Mouse (Mus musculus) forebrain, embryonic 16.5 days (tissue): ENCODE results near the gene Tmem117. TPM values are rescaled to one million over a fixed set of nuclear protein-coding genes. Genes with fewer than 3 reads are reported as not detected.

Experiments
- ATAC-seq: fragments of 200-750 bp; cut with Nextera tagmentation; 2 replicates; pipeline ENCODE4 v1.8.0; 2017; ENCODE audit warnings: mild to moderate bottlenecking, moderate library complexity
- H3K27ac ChIP-seq: fragments of 300-500 bp; sonication (generic); 2 replicates; pipeline ENCODE4 v1.5.1; 2014; ENCODE audit warnings: low read length, control low read depth
- H3K27me3 ChIP-seq: fragments of 300-500 bp; sonication (generic); replicated peaks from 2 replicates; pipeline ENCODE4 v1.6.1; 2014; ENCODE audit warnings: low read length; ENCODE audit not compliant: control insufficient read depth, insufficient read depth
- H3K36me3 ChIP-seq: fragments of 300-500 bp; sonication (generic); 2 replicates; pipeline ENCODE4 v1.6.1; 2014; ENCODE audit not compliant: control insufficient read depth, insufficient read depth
- H3K4me1 ChIP-seq: fragments of 300-500 bp; sonication (generic); replicated peaks from 2 replicates; pipeline ENCODE4 v1.6.1; 2014; ENCODE audit warnings: low read length; ENCODE audit not compliant: control insufficient read depth, insufficient read depth
- H3K4me2 ChIP-seq: fragments of 300-500 bp; sonication (generic); 2 replicates; pipeline ENCODE4 v1.6.1; 2014; ENCODE audit warnings: mild to moderate bottlenecking, low read length, control low read depth
- H3K4me3 ChIP-seq: fragments of 300-500 bp; sonication (generic); replicated peaks from 2 replicates; pipeline ENCODE4 v1.5.1; 2014; ENCODE audit warnings: mild to moderate bottlenecking, low read length, control low read depth
- H3K9ac ChIP-seq: fragments of 300-500 bp; sonication (generic); replicated peaks from 2 replicates; pipeline ENCODE4 v1.6.1; 2014; ENCODE audit warnings: low read depth, low read length, control low read depth
- H3K9me3 ChIP-seq: fragments of 300-500 bp; sonication (generic); 2 replicates; pipeline ENCODE4 v1.6.1; 2016; ENCODE audit warnings: low read length; ENCODE audit not compliant: control insufficient read depth
- WGBS: fragments of 180-500 bp; shearing (Covaris S2); extraction: QIAGEN DNeasy Blood & Tissue Kit; methylation state at CpG from one replicate; pipeline ENCODE4 v1.1.7; 2014; 5-methylcytosine and 5-hydroxymethylcytosine counted together
- polyA plus RNA-seq: library from polyadenylated mRNA; unstranded; fragments of >200 nt; fragmentation: Nextera tagmentation; extraction: Ambion mirVana; gene quantifications from 2 replicates; pipeline ENCODE4 v1.2.1, GENCODE M21; 2015

The Tmem117 gene
- polyA plus RNA-seq, 1 experiment from 2014 or later, result 5.4 TPM

GRCm38 (mm10) chr15:94933044-94933443 is 304.0 kb downstream of the Tmem117 start:
- H3K27ac ChIP-seq, result no peak overlapping the region
- no peak overlapping the region for H3K9ac ChIP-seq
- no peak overlapping the region for H3K4me2 ChIP-seq
- H3K4me3 ChIP-seq, result no peak overlapping the region
- no peaks in the 10 kb centered on the region for H3K27me3 ChIP-seq
- H3K36me3 ChIP-seq, result no peaks in the 10 kb centered on the region
- no peaks in the 10 kb centered on the region for H3K9me3 ChIP-seq
- H3K4me1 ChIP-seq, result no peaks in the 10 kb centered on the region; the same call in 1 of the 2 replicates
- ATAC-seq, result no peak
- 70% methylated on average over 4 of the region's 4 CpGs for WGBS

DNA sequence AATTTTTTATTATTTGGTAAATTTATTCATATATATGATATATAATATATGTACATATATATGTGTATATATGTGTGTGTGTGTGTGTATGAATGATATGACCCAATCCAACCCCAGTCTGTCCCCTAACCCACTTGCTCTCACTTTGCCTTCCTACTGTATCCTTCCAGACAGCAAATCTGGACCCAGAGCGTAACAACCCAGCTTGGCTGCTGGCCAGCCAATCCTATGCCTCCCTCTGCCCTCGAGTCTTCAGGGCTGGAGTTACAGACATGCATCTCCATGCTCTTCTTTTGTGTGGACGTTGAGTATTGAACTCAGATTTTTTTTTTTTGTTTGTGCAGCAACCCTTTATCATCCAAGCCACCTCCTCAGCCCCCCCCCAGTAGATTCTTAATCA is 304.4 kb downstream of the Tmem117 start:
- WGBS, result 26% methylated on average over 3 of the region's 3 CpGs
- no peaks in the 10 kb centered on the region for H3K9me3 ChIP-seq
- ATAC-seq, result no peak
- no peaks in the 10 kb centered on the region for H3K36me3 ChIP-seq
- no peaks in the 10 kb centered on the region for H3K4me1 ChIP-seq
- no peak overlapping the region for H3K9ac ChIP-seq
- H3K27ac ChIP-seq, result no peak overlapping the region
- H3K27me3 ChIP-seq, result no peaks in the 10 kb centered on the region
- H3K4me3 ChIP-seq, result no peak overlapping the region
- H3K4me2 ChIP-seq, result no peak overlapping the region

DNA sequence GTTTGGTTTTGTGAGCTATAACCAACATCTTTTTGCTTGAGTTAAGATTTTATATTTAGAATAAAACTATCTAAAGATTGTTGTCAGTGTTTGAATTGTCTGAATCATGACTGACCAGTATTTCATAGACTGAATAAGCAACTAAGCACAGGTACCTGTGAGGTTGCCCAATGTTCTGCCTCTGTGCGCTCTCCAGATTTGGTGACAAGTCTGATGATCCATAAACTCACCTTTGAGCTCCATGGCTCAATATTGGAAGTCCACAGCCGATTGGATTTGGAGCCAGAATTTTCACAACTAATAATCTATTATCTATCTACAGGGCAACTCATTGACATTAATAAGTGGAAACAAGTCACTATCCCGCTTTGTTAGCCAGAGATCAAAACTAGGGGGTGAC is 312.9 kb downstream of the Tmem117 start:
- ATAC-seq, result no peak
- Histone ChIP-seq H3K9ac (no peak overlapping the region), H3K4me2 (no peak overlapping the region), H3K36me3 (no peaks in the 10 kb centered on the region), H3K27me3 (no peaks in the 10 kb centered on the region), H3K9me3 (no peaks in the 10 kb centered on the region), H3K4me3 (no peak overlapping the region), H3K4me1 (no peaks in the 10 kb centered on the region), H3K27ac (no peak overlapping the region)
- 94% methylated on average over 3 of the region's 3 CpGs for WGBS

- WGBS, result 12% methylated on average over 1 of the region's 1 CpGs
- no peaks in the 10 kb centered on the region for H3K36me3 ChIP-seq
- H3K9me3 ChIP-seq, result no peaks in the 10 kb centered on the region
- no peaks in the 10 kb centered on the region for H3K4me1 ChIP-seq
- H3K27ac ChIP-seq, result no peak overlapping the region
- no peak for ATAC-seq
- no peak overlapping the region for H3K9ac ChIP-seq
- no peaks in the 10 kb centered on the region for H3K27me3 ChIP-seq
- no peak overlapping the region for H3K4me2 ChIP-seq
- no peak overlapping the region for H3K4me3 ChIP-seq
These were observed 313.4 kb downstream of the Tmem117 start for GRCm38 (mm10) chr15:94942465-94942864.

- H3K9me3 ChIP-seq, result no peaks in the 10 kb centered on the region
- no peak for ATAC-seq
- no peak overlapping the region for H3K27ac ChIP-seq
- H3K4me2 ChIP-seq, result no peak overlapping the region
- H3K36me3 ChIP-seq, result no peaks in the 10 kb centered on the region
- H3K9ac ChIP-seq, result no peak overlapping the region
- no peak overlapping the region for H3K4me3 ChIP-seq
- H3K27me3 ChIP-seq, result no peaks in the 10 kb centered on the region
- H3K4me1 ChIP-seq, result no peaks in the 10 kb centered on the region
- WGBS, result 73% methylated on average over 5 of the region's 5 CpGs
These were observed 314.9 kb downstream of the Tmem117 start for GRCm38 (mm10) chr15:94943891-94944290.

- H3K27ac ChIP-seq, result no peak overlapping the region
- H3K27me3 ChIP-seq, result no peaks in the 10 kb centered on the region
- H3K36me3 ChIP-seq, result no peaks in the 10 kb centered on the region
- H3K4me2 ChIP-seq, result no peak overlapping the region
- WGBS, result 82% methylated on average over 7 of the region's 7 CpGs
- H3K9ac ChIP-seq, result no peak overlapping the region
- ATAC-seq, result no peak
- no peak overlapping the region for H3K4me3 ChIP-seq
- H3K4me1 ChIP-seq, result no peaks in the 10 kb centered on the region
- H3K9me3 ChIP-seq, result no peaks in the 10 kb centered on the region
These were observed 322.5 kb downstream of the Tmem117 start for GRCm38 (mm10) chr15:94951382-94952048.

GRCm38 (mm10) chr15:94956697-94957096 is 327.7 kb downstream of the Tmem117 start:
- Histone ChIP-seq H3K9ac (no peak overlapping the region), H3K9me3 (no peaks in the 10 kb centered on the region), H3K27me3 (no peaks in the 10 kb centered on the region), H3K36me3 (no peaks in the 10 kb centered on the region), H3K4me2 (no peak overlapping the region), H3K27ac (no peak overlapping the region), H3K4me1 (peaks cover 3% of the 10 kb centered on the region), H3K4me3 (no peak overlapping the region)
- WGBS, result 59% methylated on average over 3 of the region's 3 CpGs
- no peak for ATAC-seq

GRCm38 (mm10) chr15:94957202-94957601 is 328.2 kb downstream of the Tmem117 start:
- no peaks in the 10 kb centered on the region for H3K27me3 ChIP-seq
- H3K9ac ChIP-seq, result no peak overlapping the region
- ATAC-seq, result no peak
- no peak overlapping the region for H3K4me2 ChIP-seq
- no peak overlapping the region for H3K27ac ChIP-seq
- WGBS, result 65% methylated on average over 4 of the region's 4 CpGs
- H3K4me3 ChIP-seq, result no peak overlapping the region
- H3K9me3 ChIP-seq, result no peaks in the 10 kb centered on the region
- H3K36me3 ChIP-seq, result no peaks in the 10 kb centered on the region
- H3K4me1 ChIP-seq, result peaks cover 3% of the 10 kb centered on the region

- ATAC-seq, result no peak
- Histone ChIP-seq H3K4me3 (no peak overlapping the region), H3K36me3 (no peaks in the 10 kb centered on the region), H3K9ac (no peak overlapping the region), H3K27ac (no peak overlapping the region), H3K27me3 (no peaks in the 10 kb centered on the region), H3K9me3 (no peaks in the 10 kb centered on the region), H3K4me1 (peaks cover 3% of the 10 kb centered on the region), H3K4me2 (no peak overlapping the region)
- 76% methylated on average over 6 of the region's 6 CpGs for WGBS
These were observed 338.0 kb downstream of the Tmem117 start for GRCm38 (mm10) chr15:94967004-94967403.
